Mouse (Mus musculus) embryonic fibroblast, embryonic 13.5 days (primary cell): ENCODE measurements at regions not wholly inside any gene's neighbourhood (a gene's known extent, or its start where the extent isn't known, plus 50 kb on each side); places are given as distances from the start of the nearest gene placed in this dataset.

Source experiments
- CTCF ChIP-seq: IDR thresholded peaks from 2 replicates; pipeline ENCODE4 v1.5.1; 2011; ENCODE audit warnings: mild to moderate bottlenecking, control low read depth, low read length, moderate library complexity, borderline replicate concordance; ENCODE audit not compliant: insufficient read depth
- POLR2A ChIP-seq: IDR thresholded peaks from 2 replicates; pipeline ENCODE4 v1.6.1; 2011; ENCODE audit warnings: low read depth, mild to moderate bottlenecking, control low read depth, low read length, moderate library complexity

DNA sequence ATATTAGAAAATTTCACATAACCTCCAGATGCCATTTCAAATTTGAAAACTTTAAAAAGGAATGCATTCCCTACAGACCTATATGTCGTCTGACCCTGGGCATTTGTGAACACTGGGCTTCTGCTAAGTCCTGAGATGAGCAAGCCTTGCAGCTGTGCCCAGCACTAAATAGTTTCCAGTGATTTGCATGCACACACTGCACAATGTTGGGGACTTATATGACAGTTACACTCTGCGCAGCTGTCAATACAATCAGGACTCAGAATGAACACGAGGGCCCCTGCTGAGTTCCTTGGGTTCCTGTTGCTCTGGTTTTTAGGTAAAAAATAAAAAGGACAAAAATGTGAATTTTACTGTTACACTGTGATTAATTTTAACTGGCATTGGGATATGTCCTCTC, 377.7 kb upstream of the Tacstd2 start:
- TF ChIP-seq CTCF (no peak), POLR2A (no peak)
